8 mouse cellular contexts compared by ENCODE assay signal in the genomic region with DNA sequence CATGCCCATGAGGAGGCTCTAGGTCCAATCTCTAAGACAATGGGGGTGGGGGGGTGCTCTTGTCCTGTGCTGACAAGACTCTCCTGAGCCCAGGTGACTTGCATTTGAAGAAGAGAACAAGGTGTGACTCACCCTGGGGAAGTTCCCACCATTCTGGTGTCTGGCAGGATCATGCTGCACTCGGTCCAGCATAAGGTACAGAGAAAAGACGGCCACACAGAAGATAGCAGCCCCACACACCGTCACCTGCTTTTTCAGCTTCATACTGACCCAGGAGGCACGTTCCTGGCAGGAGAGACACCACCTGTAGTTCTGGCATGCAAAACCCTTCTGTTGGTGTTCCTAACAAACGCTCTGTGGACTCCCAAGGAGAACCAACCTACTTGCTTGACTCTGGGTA. TPM values are rescaled to one million over a fixed set of nuclear protein-coding genes. Genes with fewer than 3 reads are reported as not detected.
A peak's percentile ranks its signal among the peaks of the same experiment; 100 is the strongest.
DNase-seq lines count a peak whose midpoint lies in the region; ATAC-seq lines count a peak whose summit lies in the region.

No protein-coding gene starts in this region.

- H3K27me3 ChIP-seq in forebrain, embryonic 10.5 days (ENCODE audit: poor library complexity, severe bottlenecking), result no peaks in the 10 kb centered on the region
- no peaks in the 10 kb centered on the region for H3K27me3 ChIP-seq in forebrain, embryonic 11.5 days (ENCODE audit: control insufficient read depth, insufficient read depth, low read length)
- H3K27me3 ChIP-seq in liver, embryonic 15.5 days, result peaks cover 47% of the 10 kb centered on the region

- no peak for ATAC-seq in forebrain, embryonic 11.5 days (replicated peaks; ENCODE audit: low FRiP score)
- no peak for ATAC-seq in liver, embryonic 15.5 days (ENCODE audit: insufficient read depth)

- H3K9ac ChIP-seq in forebrain, embryonic 11.5 days (ENCODE audit: low read length), result no peak overlapping the region; the same call in 1 of the 2 replicates
- H3K9ac ChIP-seq in liver, embryonic 15.5 days, result no peak overlapping the region

- peak overlapping the region; percentile 97 for H3K4me3 ChIP-seq in forebrain, embryonic 10.5 days
- H3K4me3 ChIP-seq in forebrain, embryonic 11.5 days (ENCODE audit: low read depth, low read length), result no peak overlapping the region
- no peak overlapping the region for H3K4me3 ChIP-seq in liver, embryonic 15.5 days (replicated peaks)

- peaks cover 27% of the 10 kb centered on the region for H3K4me1 ChIP-seq in forebrain, embryonic 10.5 days
- peaks cover 10% of the 10 kb centered on the region; the same call in 1 of the 2 replicates for H3K4me1 ChIP-seq in forebrain, embryonic 11.5 days (replicated peaks; ENCODE audit: control insufficient read depth, insufficient read depth, low read length)
- peaks cover 24% of the 10 kb centered on the region for H3K4me1 ChIP-seq in liver, embryonic 15.5 days (replicated peaks)

- WGBS in forebrain, embryonic 10.5 days, result 76% methylated on average over 5 of the region's 5 CpGs
- WGBS in forebrain, embryonic 11.5 days, result 70% methylated on average over 5 of the region's 5 CpGs
- WGBS in liver, embryonic 15.5 days (ENCODE audit: insufficient replicate concordance), result 43% methylated on average over 5 of the region's 5 CpGs

- DNase-seq in forebrain, embryonic 10.5 days (ENCODE audit: extremely low spot score, low spot score), result no peak
- DNase-seq in forebrain, embryonic 11.5 days (ENCODE audit: low spot score), result no peak
- peak; percentile 6 for DNase-seq in thymus, postnatal 25 days
- DNase-seq in thymus, adult 18-20 months, result no peak
- DNase-seq in right cerebral cortex, postnatal 36 days (ENCODE audit: low spot score in 2 of 2), result no peak
- DNase-seq in kidney, adult 8-10 months, result no peak
- no peak for DNase-seq in MN1 (ENCODE audit: low spot score)

- peaks cover 43% of the 10 kb centered on the region for H3K36me3 ChIP-seq in forebrain, embryonic 10.5 days (replicated peaks)
- H3K36me3 ChIP-seq in forebrain, embryonic 11.5 days (ENCODE audit: control insufficient read depth, insufficient read depth, low read length), result peaks cover 6% of the 10 kb centered on the region; the same call in 1 of the 2 replicates
- H3K36me3 ChIP-seq in liver, embryonic 15.5 days (replicated peaks), result peaks cover 16% of the 10 kb centered on the region

- no peak overlapping the region; the same call in 1 of the 2 replicates for H3K4me2 ChIP-seq in forebrain, embryonic 11.5 days (ENCODE audit: low read depth, low read length, severe bottlenecking)
- peak overlapping the region; percentile 89 for H3K4me2 ChIP-seq in liver, embryonic 15.5 days

- no peaks in the 10 kb centered on the region for H3K9me3 ChIP-seq in forebrain, embryonic 10.5 days
- no peaks in the 10 kb centered on the region for H3K9me3 ChIP-seq in forebrain, embryonic 11.5 days (ENCODE audit: control insufficient read depth, low read length)
- no peaks in the 10 kb centered on the region for H3K9me3 ChIP-seq in liver, embryonic 15.5 days (replicated peaks)

- H3K27ac ChIP-seq in forebrain, embryonic 10.5 days, result no peak overlapping the region
- no peak overlapping the region for H3K27ac ChIP-seq in forebrain, embryonic 11.5 days (ENCODE audit: low read depth, low read length)
- no peak overlapping the region for H3K27ac ChIP-seq in liver, embryonic 15.5 days (replicated peaks)

RNA-seq across cellular contexts. Expression of gene Man2a2, which starts 1.7 kb away (rescaled TPM):
- polyA plus RNA-seq in forebrain, embryonic 10.5 days (2016; fragmentation: Nextera tagmentation; extraction: Ambion mirVana), result 17.0 and 17.8 TPM in 2 replicates
- 16.1 and 18.8 TPM in 2 replicates for polyA plus RNA-seq in forebrain, embryonic 11.5 days (2014; fragmentation: Nextera tagmentation; extraction: Ambion mirVana)
- polyA plus RNA-seq in liver, embryonic 15.5 days (2015; fragmentation: Nextera tagmentation; extraction: Ambion mirVana), result 2.5 and 3.6 TPM in 2 replicates

RNA-seq across cellular contexts. Expression of gene Fes, which starts 18.3 kb away (rescaled TPM):
- 7.2 and 9.2 TPM in 2 replicates for polyA plus RNA-seq in forebrain, embryonic 10.5 days (2016; fragmentation: Nextera tagmentation; extraction: Ambion mirVana)
- 7.7 and 8.3 TPM in 2 replicates for polyA plus RNA-seq in forebrain, embryonic 11.5 days (2014; fragmentation: Nextera tagmentation; extraction: Ambion mirVana)
- 16.6 and 19.2 TPM in 2 replicates for polyA plus RNA-seq in liver, embryonic 15.5 days (2015; fragmentation: Nextera tagmentation; extraction: Ambion mirVana)

RNA-seq across cellular contexts. Expression of gene Hddc3, which starts 26.6 kb away (rescaled TPM):
- polyA plus RNA-seq in forebrain, embryonic 10.5 days (2016; fragmentation: Nextera tagmentation; extraction: Ambion mirVana), result 25.2 and 27.9 TPM in 2 replicates
- 23.8 and 31.0 TPM in 2 replicates for polyA plus RNA-seq in forebrain, embryonic 11.5 days (2014; fragmentation: Nextera tagmentation; extraction: Ambion mirVana)
- 3.1 and 3.5 TPM in 2 replicates for polyA plus RNA-seq in liver, embryonic 15.5 days (2015; fragmentation: Nextera tagmentation; extraction: Ambion mirVana)

RNA-seq across cellular contexts. Expression of gene Unc45a, which starts 28.7 kb away (rescaled TPM):
- polyA plus RNA-seq in forebrain, embryonic 10.5 days (2016; fragmentation: Nextera tagmentation; extraction: Ambion mirVana), result 42.0 and 44.0 TPM in 2 replicates
- 31.1 and 36.1 TPM in 2 replicates for polyA plus RNA-seq in forebrain, embryonic 11.5 days (2014; fragmentation: Nextera tagmentation; extraction: Ambion mirVana)
- polyA plus RNA-seq in liver, embryonic 15.5 days (2015; fragmentation: Nextera tagmentation; extraction: Ambion mirVana), result 8.9 and 9.4 TPM in 2 replicates

RNA-seq across cellular contexts. Expression of gene Furin, which starts 35.8 kb away (rescaled TPM):
- 3.3 and 3.9 TPM in 2 replicates for polyA plus RNA-seq in forebrain, embryonic 10.5 days (2016; fragmentation: Nextera tagmentation; extraction: Ambion mirVana)
- polyA plus RNA-seq in forebrain, embryonic 11.5 days (2014; fragmentation: Nextera tagmentation; extraction: Ambion mirVana), result 6.0 and 6.2 TPM in 2 replicates
- 8.0 and 9.8 TPM in 2 replicates for polyA plus RNA-seq in liver, embryonic 15.5 days (2015; fragmentation: Nextera tagmentation; extraction: Ambion mirVana)
